Mouse (Mus musculus): ENCODE measurements around the gene Cers6. TPM values are rescaled to one million over a fixed set of nuclear protein-coding genes. Genes with fewer than 3 reads are reported as not detected.

Cers6 gene
- polyA plus RNA-seq, 1 experiment from 2014 or later: 21.5 TPM

DNA sequence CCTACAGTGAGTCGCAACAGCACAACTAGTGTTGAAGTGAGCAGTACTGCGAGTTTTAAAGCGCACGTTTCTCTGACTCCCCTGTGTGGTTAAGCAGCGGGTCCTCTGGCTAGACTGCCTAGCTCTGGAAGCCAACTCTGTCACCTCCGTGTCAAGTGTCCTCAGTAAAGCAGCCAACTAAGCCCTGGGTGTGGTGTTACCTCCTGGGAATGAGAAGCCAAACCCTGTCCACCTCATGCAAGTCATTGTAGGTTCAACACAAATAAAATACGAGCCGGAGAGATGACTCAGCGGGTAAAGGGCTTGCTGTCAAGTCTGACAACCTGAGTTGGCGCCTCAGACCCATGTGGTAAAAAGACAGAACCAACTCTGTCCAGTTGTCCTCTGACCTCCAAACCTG, 287.9 kb downstream of the Cers6 start:
- WGBS: 79% methylated on average over 10 of the region's 10 CpGs
- H3K9me3 ChIP-seq (ENCODE audit: control insufficient read depth): no peaks in the 10 kb centered on the region
- 0 out of 2 replicates have a peak, but pooled peaks have one; percentile 38 for ATAC-seq
- H3K36me3 ChIP-seq (ENCODE audit: control insufficient read depth, insufficient read depth): peaks cover 11% of the 10 kb centered on the region; the same call in 1 of the 2 replicates
- no peak overlapping the region for H3K4me2 ChIP-seq (replicated peaks; ENCODE audit: low read depth)
- no peak overlapping the region for H3K9ac ChIP-seq (ENCODE audit: low read depth, low read length)
- no peak overlapping the region for H3K27ac ChIP-seq (ENCODE audit: low read depth, low read length)
- 0 out of 2 replicates have a peak, but pooled peaks cover 4% of the 10 kb centered on the region for H3K4me1 ChIP-seq (replicated peaks; ENCODE audit: control insufficient read depth, insufficient read depth, low read length)
- no peak for TF ChIP-seq CTCF (IDR thresholded peaks at IDR 0.05; ENCODE audit: low read depth)
- H3K27me3 ChIP-seq (replicated peaks; ENCODE audit: control insufficient read depth, insufficient read depth, low read length): no peaks in the 10 kb centered on the region
- no peak overlapping the region for H3K4me3 ChIP-seq (ENCODE audit: low read depth, low read length)

DNA sequence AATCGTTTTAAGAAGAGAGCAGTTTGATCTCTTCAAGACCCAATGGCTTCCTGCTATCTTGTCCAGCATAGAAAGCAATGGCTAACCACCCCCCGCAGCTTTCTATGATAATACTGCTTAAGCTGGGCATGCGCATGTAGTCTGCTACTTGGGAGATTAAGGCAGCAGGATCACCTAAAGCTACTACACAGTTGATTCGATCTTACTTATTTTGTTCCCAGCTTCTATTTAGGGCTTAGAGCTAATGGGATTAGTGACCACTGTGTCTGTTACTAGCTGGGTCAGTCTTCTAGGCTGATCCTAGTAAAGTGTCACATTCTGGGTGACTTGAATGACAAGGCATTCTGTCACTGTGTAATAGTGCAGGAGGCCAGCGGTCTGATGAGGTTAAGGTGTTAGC, 289.6 kb downstream of the Cers6 start:
- Histone ChIP-seq H3K4me2 (replicated peaks; ENCODE audit: low read depth) (no peak overlapping the region), H3K4me3 (ENCODE audit: low read depth, low read length) (no peak overlapping the region), H3K27ac (ENCODE audit: low read depth, low read length) (no peak overlapping the region), H3K9ac (ENCODE audit: low read depth, low read length) (no peak overlapping the region), H3K27me3 (replicated peaks; ENCODE audit: control insufficient read depth, insufficient read depth, low read length) (no peaks in the 10 kb centered on the region), H3K36me3 (ENCODE audit: control insufficient read depth, insufficient read depth) (peaks cover 11% of the 10 kb centered on the region; the same call in 1 of the 2 replicates), H3K4me1 (replicated peaks; ENCODE audit: control insufficient read depth, insufficient read depth, low read length) (0 out of 2 replicates have a peak, but pooled peaks cover 4% of the 10 kb centered on the region), H3K9me3 (ENCODE audit: control insufficient read depth) (no peaks in the 10 kb centered on the region)
- whole genome bisulfite sequencing: 86% methylated on average over 5 of the region's 5 CpGs
- ATAC-seq: no peak
- no peak for TF ChIP-seq CTCF (IDR thresholded peaks at IDR 0.05; ENCODE audit: low read depth)

DNA sequence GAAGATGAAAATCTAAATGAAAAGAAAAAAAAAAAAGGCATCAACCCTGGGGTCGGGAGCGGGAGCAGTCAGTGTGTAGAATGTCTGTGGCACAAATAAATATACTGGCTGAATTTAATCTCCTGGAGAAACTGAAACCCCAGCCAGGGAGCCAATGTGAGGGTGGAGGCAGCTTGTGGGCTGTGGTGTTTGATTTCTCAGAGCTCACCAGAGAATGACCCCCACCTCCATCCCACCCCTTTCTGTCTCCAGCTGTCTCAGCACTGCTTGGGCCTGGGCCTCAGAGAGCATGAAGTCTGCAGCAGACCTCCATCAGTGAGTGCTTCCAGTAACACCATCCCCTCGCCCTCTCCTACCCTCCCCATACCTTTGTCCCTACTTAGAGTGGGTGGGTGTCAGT, 294.6 kb downstream of the Cers6 start:
- Histone ChIP-seq H3K4me3 (ENCODE audit: low read depth, low read length) (no peak overlapping the region), H3K27ac (ENCODE audit: low read depth, low read length) (no peak overlapping the region), H3K9ac (ENCODE audit: low read depth, low read length) (no peak overlapping the region), H3K9me3 (ENCODE audit: control insufficient read depth) (no peaks in the 10 kb centered on the region), H3K27me3 (replicated peaks; ENCODE audit: control insufficient read depth, insufficient read depth, low read length) (no peaks in the 10 kb centered on the region), H3K4me2 (replicated peaks; ENCODE audit: low read depth) (no peak overlapping the region), H3K4me1 (replicated peaks; ENCODE audit: control insufficient read depth, insufficient read depth, low read length) (0 out of 2 replicates have a peak, but pooled peaks cover 4% of the 10 kb centered on the region), H3K36me3 (ENCODE audit: control insufficient read depth, insufficient read depth) (no peaks in the 10 kb centered on the region; the same call in 1 of the 2 replicates)
- no peak for TF ChIP-seq CTCF (IDR thresholded peaks at IDR 0.05; ENCODE audit: low read depth)
- WGBS: 59% methylated on average over 3 of the region's 3 CpGs
- ATAC-seq: no peak

DNA sequence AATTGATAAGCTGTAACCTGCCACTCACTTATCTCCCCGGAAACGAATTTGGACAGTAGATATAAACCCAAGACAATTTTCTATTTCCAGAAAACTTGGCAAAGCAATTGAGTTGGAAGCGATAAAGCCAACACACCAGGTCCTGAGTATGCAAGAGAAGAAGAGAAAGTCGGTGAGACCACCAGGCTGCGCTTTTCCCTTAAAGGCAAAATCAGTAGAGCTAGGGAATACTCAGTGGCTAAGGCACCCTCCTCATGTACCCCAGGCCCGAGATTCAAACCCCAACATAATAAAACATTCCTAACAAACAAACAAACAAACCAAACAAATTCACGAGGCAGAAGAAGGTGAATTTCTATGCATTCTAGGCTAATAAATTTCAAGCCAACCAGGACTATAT, 295.0 kb downstream of the Cers6 start:
- Histone ChIP-seq H3K9me3 (ENCODE audit: control insufficient read depth) (no peaks in the 10 kb centered on the region), H3K9ac (ENCODE audit: low read depth, low read length) (no peak overlapping the region), H3K4me3 (ENCODE audit: low read depth, low read length) (no peak overlapping the region), H3K4me2 (replicated peaks; ENCODE audit: low read depth) (no peak overlapping the region), H3K36me3 (ENCODE audit: control insufficient read depth, insufficient read depth) (no peaks in the 10 kb centered on the region; the same call in 1 of the 2 replicates), H3K27me3 (replicated peaks; ENCODE audit: control insufficient read depth, insufficient read depth, low read length) (no peaks in the 10 kb centered on the region), H3K27ac (ENCODE audit: low read depth, low read length) (no peak overlapping the region), H3K4me1 (replicated peaks; ENCODE audit: control insufficient read depth, insufficient read depth, low read length) (0 out of 2 replicates have a peak, but pooled peaks cover 4% of the 10 kb centered on the region)
- 56% methylated on average over 7 of the region's 7 CpGs for WGBS
- no peak for ATAC-seq
- no peak for TF ChIP-seq CTCF (IDR thresholded peaks at IDR 0.05; ENCODE audit: low read depth)

DNA sequence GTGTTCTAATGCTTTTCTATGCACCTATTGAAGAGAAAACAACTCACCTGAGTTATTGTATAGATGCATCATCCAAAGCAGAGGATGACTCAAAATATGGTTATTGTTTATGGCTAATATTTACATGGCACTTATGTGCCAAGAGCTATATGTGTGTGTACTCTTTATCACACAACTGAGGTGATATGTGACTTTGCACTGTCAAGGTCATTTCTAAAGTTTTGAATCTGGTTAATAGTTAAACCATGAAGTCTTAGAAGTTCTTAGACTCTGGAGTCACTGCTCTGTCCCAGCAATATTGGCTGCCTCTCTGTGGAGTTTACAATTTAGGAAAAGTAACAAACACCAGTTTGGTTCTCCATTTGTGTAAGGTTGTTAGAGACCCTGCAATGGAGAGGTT, 297.7 kb downstream of the Cers6 start:
- TF ChIP-seq CTCF (IDR thresholded peaks at IDR 0.05; ENCODE audit: low read depth): no peak
- Histone ChIP-seq H3K27me3 (replicated peaks; ENCODE audit: control insufficient read depth, insufficient read depth, low read length) (no peaks in the 10 kb centered on the region), H3K36me3 (ENCODE audit: control insufficient read depth, insufficient read depth) (peaks cover 7% of the 10 kb centered on the region), H3K4me1 (replicated peaks; ENCODE audit: control insufficient read depth, insufficient read depth, low read length) (no peaks in the 10 kb centered on the region), H3K4me2 (replicated peaks; ENCODE audit: low read depth) (no peak overlapping the region), H3K9ac (ENCODE audit: low read depth, low read length) (no peak overlapping the region), H3K9me3 (ENCODE audit: control insufficient read depth) (no peaks in the 10 kb centered on the region), H3K27ac (ENCODE audit: low read depth, low read length) (no peak overlapping the region), H3K4me3 (ENCODE audit: low read depth, low read length) (no peak overlapping the region)
- ATAC-seq: no peak; the same call in 1 of the 2 replicates

Other genes with a start within 250 kb of the Cers6 start
- gene 4932414N04Rik, start 205.0 kb upstream of the Cers6 start, polyA plus RNA-seq (2015; fragmentation: Nextera tagmentation; extraction: Ambion mirVana): 0.04 TPM in 1 of 2 replicates, not detected in the other